Mouse (Mus musculus) monocyte, adult 2 months (primary cell): Measurements from ENCODE around the gene Ttc39a.

ENCODE experiments used
- DNase-seq, 2 experiments: peaks; one replicate each; pipeline ENCODE4 v3.0.0; 2022; ENCODE audit warnings: low spot score in 2 of 2, low read depth in 1 of 2

The Ttc39a gene

DNA sequence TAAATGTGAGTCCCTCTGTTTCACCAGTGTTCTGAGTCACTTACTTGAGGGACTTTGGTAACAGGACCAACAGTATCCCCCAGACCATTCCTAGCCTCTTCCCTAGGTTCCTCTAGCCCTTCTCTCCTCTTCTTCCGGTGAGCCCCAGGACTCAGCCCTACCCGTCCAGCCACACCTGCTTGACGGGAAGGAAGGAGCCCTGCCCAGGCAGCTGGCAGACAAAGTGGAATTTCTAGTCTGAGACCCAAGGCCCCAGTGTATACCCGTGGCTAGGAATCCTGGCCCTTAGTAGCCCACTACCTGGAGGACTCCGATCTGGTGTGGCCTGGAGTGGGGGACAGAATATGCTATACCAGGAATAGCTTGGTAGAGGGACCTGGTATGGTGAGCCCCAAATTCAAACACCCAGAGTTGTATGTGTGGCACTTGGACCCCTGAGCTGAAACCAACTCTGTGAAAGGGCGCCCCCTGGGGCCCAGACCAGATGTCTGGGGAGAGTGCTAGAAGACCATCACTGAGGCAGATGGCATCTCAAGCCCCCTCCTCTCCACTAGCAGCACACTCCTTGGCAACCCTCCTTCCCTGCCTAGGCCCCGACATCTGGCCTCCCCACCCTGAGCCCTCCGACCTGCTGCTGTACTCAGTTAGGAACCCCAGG is 13.8 kb downstream of the Ttc39a start:
- DNase-seq, result no peak

DNA sequence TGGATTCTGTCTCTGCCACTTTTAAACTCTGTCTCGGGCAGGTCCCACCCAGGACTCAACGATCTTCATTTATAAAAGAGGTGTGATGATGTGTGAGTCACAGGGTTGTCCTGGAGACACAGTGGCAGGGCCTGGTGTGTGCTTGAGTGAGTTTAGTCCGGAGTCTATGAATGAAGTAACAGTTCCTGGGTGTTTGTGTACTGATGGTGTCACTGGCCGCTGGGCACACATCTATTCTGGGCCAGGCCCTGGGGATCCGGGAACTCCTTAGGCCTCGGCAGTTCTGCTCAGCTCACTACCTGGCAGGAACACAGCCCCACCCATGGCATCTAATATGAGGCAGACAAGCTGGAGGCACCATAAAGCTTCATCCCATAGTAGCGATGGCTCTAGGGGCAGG is 15.2 kb downstream of the Ttc39a start:
- DNase-seq, result no peak

DNA sequence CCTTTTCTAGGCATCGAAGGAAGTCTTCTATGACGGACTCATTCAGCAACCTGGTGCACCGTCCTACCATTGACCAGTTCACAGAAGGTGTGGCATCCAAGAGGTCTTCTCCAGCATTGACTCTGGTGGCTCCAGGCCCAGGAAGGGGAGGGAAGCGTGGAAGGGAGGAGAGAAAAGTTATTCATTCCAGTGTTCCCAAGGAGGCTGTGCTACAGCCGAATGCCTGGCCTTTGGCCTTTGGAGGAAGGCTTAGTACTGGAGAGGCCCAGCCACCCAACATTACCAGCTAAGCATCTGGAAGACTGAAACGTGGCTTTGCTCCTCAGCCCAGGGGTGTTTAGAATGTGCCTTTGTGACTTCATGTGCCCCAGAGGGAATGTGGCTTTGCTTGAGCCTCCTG is 16.0 kb downstream of the Ttc39a start:
- no peak for DNase-seq

DNA sequence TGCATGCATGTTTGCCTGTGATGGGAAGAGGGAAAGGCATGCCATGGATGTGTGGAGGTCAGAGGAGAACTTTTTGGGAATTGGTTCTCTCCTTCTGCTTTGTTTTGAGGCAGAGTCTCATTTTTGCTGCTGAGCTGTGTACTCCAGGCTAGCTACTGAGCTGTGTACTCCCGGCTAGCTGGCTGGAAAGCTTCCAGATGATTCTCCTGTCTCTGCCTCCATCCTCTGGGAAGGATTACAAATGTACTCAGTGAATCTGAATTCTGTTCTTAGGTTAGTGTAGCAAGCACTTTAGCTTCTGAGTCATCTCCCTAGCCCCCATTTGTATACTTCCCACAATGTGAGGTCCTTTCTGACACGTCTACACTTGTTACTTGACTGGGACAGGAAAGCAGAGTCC is 17.0 kb downstream of the Ttc39a start:
- DNase-seq, result no peak

DNA sequence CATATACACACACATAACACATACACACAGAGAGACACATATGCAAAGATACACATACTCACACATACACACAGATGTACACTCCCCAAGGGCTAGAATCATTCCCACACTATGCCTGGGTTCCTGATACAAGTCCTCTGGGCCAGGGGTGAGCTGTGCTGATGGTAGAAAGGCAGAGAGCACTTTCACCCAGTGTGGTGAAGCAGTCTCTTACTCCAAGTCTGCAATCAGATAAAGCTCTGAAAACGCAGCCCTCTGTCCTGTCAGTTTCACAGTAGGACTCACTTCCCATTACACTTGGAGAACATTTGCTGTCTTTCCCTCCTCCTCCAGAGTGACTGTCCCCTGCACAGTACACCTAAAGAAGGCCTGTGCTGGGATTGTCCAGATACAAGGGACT is 20.6 kb downstream of the Ttc39a start:
- no peak for DNase-seq

DNA sequence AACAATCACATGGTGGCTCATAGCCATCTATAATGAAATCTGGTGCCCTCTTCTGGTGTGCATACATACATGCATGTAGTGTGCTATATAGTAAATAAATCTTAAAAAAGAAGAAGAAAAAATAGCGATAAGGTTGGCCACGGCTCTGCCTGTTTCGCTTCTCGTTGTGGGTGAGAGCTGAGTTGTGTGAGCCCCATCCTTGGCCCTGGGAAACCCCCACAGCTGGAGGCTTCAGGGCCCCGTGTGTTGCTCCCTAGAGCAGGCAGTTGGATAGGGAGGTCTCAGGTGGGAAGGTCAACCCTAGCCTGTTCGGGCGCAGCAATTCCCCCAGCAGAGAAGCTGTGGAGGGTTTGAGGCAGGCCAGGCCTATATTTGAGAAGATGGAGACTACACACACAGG is 23.8 kb downstream of the Ttc39a start:
- no peak for DNase-seq

DNA sequence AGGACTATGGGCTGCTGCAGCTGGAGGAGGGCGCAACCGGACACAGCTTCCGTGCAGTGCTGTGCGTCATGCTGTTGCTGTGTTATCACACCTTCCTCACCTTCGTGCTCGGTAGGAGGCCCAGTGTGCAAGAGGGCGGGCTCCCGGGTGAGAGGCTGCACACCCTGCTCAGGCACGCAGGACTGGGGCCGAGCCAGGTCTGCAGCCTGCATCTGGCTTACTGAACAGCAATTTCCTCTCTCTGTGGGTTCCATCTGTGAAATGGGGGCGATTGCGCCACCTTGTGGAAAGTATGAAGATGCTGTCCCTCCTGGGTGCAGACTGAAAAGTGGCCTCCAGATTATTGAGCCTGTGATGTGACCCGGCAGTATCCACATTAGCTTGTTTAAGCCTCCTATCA is 24.4 kb downstream of the Ttc39a start:
- DNase-seq, result peak in 1 of 2 experiments; percentile 39

DNA sequence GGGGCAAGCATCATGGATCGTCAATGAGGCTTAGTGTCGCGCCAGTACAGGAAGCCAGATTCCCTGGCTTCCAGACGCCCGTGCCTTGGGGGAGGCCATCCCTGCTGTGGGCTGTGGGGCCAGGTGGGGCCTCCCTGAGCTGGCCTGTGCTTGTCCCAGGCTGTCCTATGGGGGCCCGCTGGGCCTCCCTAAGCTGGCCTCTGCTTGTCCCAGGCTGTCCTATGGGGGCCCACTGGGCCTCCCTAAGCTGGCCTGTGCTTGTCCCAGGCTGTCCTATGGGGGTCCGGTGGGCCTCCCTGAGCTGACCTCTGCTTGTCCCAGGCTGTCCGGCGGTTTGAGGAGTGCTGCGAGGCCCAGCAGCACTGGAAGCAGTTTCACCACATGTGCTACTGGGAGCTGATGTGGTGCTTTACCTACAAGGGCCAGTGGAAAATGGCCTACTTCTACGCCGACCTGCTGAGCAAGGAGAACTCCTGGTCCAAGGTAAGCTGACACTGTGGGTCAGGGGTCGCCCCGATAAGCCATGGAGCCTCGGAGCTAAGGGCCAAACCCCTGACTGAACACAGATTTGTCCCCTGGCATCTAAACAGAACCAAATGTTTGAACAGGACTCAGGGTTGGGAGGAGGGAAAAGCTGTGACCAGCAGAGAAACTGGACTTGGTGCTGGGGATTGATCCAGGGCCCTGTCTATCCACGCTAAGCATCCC is 26.4 kb downstream of the Ttc39a start:
- no peak for DNase-seq

DNA sequence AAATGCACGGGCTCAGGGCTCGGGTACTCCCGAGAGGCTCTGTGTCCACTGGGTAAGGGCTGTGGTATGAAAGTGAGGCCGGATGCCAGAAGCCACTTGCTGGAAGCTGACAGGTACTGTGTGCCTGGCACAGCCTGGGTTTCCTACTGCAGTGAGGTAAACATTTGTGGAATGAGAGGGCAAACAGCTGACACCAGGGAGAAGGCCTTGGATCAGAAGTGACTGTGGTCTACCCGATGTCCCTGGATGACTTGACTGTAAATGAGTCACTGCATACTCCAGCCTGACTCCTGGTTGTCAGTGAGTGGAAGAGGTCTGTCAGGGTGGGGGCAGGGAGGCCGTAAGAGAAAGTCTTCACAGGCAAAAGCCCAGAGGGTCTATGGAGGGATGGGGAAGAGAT is 27.2 kb downstream of the Ttc39a start:
- no peak for DNase-seq

DNA sequence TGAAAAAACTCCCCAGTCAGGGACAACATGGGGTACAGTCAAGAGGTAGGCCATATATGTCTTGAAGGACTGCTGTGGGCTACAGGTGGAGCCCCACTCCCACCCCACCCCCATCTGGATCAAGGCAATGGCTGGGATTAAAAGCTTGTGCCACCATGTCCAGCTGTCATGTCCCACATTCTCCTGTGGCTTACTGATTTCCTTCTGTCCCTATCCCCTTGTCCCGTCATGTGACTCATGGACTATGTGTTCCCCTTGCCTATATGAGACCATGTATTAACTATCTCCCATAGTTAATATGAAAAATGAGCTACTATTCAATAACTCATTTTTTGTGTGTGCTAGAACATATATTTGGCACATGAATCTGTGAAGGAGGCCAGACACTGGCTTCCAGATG is 27.8 kb downstream of the Ttc39a start:
- DNase-seq, result no peak

DNA sequence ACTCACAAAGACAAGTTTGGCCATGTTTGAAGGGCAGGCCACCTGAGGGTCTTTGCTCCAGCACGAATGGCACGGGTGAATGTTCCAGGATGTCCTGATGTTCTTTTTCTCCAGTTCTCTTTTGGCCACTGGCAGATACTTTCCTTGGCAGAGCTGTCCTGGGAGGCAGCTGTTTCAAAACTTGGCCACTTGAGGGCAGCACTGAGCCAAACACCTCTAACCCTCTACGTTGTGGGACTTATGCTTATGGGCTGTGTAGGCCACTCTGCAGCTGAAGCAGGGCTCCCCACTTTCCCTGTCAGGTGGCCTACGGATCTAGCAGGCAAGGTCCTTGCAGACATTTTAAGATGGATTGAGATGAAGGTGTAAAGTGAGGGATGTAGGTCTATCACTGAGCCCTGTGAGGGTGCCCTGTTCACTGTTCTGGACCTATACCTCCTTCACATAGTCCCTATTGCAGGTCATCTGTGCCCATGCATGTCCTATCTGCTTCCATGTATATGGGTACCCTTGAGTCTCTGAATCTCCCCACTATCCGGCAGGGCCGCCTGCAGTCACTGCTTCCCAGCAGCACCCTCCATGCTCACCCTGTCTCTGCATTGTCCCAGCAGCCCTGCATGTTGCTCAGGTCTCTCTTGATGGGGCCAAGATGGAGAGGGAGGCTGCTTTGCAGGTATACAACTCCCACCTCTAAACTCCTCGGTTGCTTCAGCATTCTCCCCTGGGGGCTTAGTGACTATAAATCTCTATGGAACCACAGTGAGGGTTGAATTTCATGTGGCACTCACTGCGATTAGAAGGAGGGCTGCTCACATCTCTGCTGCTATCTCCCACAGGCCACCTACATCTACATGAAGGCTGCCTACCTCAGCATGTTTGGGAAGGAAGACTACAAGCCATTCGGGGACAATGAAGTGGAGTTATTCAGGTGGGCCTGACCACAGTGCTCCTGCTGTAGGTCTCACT is 31.8 kb downstream of the Ttc39a start:
- peak; percentile 28 to 53 for DNase-seq

DNA sequence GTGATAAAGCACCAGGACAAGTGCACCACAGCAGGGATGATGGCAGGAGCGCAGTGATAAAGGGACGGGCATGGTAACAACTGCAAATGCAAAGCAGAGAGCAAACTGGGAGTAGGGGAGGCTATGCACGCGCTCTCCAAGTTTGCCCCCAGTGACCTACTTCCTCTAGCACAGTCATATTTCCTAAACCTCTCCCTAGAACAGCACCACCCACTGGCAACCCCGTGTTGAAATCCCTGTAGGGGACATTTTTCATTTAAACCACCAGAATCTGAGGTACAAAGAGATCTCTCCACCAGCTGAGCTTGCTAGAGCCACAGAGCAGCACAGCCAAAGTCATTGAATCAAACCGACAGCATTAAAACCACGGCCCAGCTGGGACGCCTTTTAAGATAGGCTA is 32.7 kb downstream of the Ttc39a start:
- no peak for DNase-seq

DNA sequence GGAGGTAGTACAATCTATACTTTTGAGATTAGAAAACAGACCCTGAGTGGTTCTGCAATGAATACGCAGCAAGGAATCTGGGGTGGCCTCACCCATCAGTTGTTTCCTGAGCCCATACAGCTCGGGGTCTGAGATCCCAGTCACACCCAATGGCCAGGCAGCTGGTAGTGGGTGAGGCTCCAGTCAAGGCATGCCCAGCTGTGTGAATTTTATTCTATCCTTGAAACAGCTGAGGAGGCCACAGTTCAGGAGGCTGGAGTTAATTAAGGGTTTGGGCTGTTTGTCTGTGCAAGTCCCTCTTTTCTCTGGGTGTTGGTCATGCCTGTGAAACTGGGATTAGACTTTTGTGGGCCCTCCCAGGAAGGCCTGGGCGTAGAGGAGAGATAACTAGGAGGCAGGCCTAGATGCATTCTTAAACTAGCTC is 33.4 kb downstream of the Ttc39a start:
- no peak for DNase-seq

DNA sequence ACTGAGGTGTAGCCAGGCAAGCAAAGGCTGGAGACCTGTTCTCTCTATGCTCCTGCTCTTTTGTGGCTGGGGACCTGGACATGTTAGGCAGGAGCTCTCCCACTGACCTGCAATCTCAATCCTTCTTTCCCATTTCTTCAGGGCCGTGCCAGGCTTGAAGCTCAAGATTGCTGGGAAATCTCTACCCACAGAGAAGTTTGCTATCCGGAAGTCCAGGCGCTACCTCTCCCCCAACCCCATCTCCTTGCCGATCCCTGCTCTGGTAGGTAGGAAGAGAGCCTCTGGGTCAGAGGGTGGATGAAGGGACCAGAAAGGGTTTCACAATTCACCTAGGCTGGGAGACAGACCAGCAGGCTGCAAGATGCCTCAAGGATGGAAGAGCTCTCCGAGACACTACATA is 34.0 kb downstream of the Ttc39a start:
- DNase-seq, result no peak

DNA sequence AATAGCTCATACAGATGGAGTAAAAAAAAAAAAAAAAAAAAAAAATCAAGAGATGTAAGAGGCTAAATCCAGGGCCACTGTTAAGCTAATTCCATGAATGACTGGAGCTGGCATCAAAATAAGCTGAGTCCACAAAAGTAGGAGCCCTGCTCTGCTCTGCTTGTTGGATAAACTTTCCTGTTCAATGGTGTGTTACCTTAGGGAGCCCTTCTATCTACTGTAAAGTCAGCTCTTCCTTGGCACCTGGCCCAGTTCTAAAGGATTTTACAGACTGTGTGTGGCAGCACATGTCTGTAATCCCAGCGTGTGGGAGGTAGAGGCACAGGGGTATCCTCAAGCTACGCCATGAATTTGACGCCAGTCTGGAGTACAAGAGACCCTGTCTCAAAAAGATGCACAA is 34.6 kb downstream of the Ttc39a start:
- no peak for DNase-seq

DNA sequence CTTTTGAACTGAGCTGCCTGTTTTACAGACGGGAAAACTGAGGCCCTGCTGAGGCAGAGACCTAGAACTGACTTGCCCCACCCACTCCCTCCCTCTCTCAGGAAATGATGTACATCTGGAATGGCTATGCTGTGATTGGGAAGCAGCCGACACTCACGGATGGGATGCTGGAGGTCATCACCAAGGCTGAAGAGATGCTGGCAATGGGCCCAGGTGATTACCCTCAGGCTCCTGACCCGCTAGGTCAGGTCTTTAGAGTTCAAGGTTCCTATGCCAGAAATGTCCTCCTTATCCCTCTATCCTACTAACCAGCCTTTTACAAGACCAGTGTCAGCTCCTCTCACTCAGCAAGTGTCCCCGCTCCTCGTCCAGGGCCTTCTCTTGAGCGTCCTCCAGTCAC is 35.7 kb downstream of the Ttc39a start:
- DNase-seq, result no peak

DNA sequence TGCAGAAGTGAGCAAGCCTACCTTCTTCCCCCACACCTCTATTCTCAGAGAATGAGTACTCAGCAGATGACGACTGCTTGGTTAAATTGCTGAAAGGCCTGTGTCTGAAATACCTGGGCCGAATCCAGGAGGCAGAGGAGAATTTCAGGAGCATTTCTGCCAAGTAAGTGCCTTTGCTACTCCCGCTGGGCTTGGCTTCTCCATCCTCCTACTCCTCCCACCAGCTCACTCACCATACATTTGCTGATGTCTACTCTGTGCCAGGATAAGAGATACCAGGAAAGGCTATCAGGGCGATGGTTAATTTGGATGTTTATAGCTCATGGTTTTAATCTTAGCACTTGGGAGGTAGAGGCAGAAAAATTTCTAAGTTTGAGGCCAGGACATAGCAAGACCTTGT is 36.2 kb downstream of the Ttc39a start:
- no peak for DNase-seq

DNA sequence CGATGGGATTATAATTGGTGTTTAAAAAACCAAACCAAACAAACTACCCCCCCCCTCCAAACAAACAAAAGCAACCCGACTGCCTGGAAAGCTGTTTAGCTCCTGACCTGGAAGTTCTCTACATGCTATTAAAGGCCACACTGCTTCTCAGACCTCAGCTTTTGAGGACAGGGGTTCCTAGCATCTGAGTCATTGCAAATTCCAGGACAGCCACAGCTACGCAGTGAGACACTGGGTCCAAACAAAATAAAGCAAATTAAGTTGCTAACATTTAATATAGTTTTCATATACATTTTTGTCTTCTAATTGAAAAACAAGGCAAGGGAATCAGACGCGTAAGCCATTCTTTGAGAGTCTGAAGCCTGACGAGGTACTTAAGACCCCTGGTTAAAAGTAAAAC is 38.0 kb downstream of the Ttc39a start:
- no peak for DNase-seq

DNA sequence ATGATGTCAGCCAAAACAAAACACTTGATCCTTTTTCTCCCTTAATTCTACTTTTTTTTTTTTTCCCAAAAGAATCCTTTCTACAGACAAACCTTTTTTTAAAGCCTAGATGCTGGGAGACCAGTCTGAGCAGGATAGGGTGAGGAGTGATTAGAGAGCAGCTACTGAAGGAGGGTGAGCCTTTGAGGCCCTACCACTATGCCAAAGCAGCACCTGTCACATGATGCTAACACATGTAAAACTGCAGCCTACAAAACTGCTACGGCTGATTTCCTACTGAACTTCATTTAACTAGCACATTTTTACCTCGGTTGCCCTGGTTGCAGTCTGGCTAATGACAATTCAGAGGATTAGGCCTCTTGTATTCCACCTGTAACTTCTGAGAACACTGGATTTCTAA is 38.5 kb downstream of the Ttc39a start:
- DNase-seq, result no peak

DNA sequence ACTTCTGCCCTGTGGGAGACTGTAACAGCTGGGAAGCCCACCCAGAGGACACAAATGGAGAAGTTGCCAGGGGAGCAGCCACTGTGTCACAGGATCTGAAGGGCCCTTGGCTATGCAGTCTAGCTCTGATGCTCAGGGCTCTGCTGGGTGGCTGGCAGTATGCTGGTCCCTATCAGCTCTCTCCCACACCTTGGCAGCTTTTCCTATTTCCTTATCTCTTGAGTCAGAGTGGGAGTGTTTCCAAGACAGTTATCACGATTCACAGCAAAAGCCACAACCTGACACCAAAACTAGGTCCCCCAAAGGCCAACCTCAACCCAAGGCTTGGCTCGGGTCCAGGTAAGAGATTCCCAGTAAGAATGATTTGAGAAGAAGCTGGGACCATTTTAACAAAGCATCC is 39.0 kb downstream of the Ttc39a start:
- DNase-seq, result no peak

DNA sequence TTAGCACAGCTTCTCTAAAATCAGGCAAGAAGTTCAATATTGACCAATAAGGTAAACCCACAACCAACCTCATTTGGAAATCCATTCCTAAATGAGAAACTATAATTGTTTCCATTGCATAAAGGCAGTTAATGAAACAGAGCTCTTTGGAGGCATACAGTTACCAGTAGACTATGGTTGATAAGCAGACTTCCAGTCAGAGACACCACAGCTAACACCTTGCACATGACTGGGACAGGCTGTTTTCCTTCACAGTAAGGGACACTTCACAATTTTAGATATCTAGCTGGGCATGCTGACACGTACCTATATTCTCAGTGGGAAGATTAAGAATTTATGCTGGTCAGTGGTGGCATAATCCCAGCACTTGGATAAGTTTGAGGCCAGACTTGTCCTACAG is 39.5 kb downstream of the Ttc39a start:
- no peak for DNase-seq

DNA sequence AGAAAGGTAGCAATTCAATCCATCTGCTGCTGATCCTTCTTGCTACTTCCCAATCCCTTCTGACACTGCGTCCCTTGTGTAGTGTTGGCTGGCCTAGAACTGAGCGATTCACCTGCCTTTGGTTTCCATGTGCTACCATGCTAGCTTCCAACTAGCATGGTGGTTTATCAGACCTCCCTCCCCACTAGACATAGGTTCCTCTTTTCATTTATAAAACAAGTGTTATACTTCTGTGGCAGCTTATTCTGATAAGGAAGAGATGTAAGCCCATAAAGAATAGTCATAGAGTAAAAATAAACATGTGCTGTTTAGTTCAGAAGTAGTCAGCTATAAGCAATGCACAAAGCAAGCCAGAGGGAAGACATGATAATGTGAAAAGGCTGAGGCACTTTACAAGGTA is 42.1 kb downstream of the Ttc39a start:
- DNase-seq, result no peak
